Mouse (Mus musculus) CH12F3 (cell line): ENCODE measurements around the gene Gpc5.

Source experiments
- in situ Hi-C: fragments of 300-500 bp; cut with MboI; formaldehyde crosslinking; loops from 2 replicates; pipeline ENCODE4 v1.14.3; 2020; ENCODE audit warnings: low sequenced_read_pairs

The Gpc5 gene

DNA sequence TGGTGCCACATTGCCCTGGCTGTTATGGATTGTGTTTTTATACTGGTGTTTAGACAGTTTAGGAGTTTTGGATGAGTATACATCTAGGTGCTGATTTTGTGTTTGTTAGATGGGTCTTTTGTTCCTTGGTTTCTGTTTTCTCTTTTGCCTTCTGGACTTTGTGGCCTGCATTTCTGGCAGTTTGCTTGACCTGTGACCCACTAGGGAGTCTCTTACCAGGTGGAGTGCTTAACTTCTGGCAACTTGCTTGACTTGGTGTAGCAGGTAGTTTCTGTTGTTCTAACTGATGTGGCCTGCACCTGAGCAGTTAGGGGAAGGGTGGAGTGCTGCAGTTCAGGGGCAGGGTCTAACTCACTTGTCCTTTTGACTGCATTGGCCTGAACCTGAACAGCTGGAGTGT, 14.3 kb downstream of the Gpc5 start:
- in situ Hi-C loops = no loop called here

DNA sequence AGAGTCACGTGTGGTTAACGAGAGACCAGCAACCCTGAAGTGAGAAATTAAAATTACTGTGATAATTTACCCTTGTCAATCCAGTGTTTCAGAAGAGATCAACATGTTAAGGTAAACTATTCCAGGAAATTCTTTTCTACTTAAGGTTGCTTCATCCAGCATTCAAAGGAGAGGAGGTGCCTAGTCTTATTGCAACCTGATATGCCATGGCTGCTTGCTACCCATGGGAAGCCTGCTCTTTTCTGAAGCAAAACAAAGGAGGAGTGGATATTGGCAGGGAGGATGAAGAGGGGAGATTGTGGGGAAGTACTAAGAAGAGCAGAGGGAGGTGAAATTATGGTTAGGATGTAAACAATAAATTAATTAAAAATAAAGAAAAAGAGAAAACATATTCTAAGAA, 15.5 kb downstream of the Gpc5 start:
- in situ Hi-C loops = no loop called here

DNA sequence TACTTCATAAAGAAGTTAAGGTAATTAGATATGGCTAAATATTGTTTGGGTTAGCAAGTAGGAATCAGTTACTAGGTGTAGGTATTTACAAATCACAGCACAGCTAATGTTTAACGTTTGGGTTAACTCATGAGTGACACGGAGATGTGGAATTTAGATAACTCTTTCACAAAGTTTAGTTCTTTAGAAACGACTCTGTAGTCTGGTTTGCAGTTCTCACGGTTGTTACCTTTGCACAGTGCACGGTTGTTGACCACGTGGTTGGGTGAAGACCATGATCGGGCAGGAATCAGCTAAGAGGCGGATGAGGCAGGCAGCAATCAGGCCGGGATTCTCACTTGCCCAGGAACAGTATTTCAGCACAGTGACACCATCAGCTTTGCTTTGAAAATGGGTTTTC, 26.6 kb downstream of the Gpc5 start:
- in situ Hi-C loops = no loop called here

DNA sequence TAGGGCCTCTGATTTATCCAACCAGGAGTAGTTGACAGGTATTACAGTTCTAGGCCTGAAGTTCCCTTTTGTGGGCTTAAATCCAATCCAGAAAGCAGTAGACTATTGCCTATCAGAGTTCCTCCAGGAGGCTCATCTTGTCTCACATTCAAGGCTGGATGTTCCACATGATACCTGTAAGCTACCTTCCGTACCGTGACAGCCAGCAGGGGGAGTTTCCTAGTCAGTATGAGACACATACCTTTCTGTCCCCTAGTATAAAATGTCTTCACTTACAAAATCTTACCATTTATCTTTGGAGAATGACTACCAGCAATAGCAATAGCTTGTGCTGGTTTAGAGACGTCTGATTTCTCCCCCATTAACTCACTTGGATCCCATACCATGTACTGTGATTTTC, 56.8 kb downstream of the Gpc5 start:
- in situ Hi-C loops = no loop called here

DNA sequence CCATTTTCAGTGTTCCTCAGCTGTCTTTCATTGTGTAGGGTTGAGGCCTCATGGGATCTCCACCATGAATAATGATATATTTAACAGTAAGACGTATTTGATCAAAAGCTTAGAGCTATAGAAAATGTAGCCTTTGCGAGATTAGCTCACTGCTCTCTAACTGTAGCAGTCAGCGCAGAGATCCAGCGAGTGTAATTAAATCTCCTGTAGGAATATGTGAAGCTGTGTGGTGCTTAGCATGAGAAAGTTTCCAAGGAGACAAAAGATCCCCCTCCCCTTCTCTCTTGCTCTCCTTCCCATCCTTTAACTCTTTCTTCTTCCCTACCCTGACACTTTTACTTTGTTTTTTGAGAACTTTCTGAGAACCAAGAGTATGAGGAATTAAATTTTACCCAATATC, 64.6 kb downstream of the Gpc5 start:
- in situ Hi-C loops = no loop called here

DNA sequence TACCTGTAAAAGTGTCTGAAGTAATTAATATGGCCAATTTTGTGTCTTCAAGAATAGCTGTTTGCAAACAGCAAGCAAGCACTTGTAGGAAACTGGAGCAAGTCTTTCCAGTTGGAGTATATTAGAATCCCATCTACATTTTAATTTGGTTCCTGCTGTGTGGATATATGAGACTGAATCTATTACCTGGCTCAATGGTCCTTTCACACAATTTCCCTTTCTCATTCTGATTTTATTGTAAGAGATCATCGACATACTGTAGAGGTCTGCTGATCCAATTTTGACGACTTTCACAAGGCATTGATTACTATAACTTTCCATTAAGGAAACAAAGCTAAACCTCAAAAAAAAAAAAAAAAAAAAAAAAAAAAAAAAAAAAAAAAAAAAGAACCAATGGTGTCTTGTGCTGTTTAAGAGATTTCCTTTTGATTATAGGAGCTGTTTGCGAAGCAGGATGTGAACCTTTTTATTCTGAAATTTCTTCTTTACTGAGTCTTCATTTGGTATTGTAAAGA, 85.4 kb downstream of the Gpc5 start:
- in situ Hi-C loops = no loop called here

- in situ Hi-C loops = no loop called here
Observed at GRCm38 (mm10) chr14:115179925-115180324, 87.9 kb downstream of the Gpc5 start.

DNA sequence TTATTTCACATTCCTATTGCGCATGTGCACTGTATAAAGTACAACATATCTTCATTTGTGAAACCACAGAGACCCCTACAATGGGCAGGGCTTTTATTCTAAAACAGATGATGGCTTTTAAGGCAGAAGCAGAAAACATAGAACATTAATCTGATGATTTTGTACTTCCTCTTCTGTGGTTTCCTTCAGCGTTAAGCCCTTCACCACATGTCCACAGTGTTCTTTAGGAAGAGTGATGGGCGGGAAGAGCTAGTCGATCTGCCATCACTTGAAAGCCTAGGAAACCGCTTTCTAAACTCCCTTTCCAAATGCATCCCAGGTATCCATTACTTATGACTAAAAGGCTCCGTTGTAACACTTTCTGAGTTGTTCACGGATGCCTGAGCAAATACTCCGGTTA, 96.2 kb downstream of the Gpc5 start:
- in situ Hi-C loops = no loop called here

- in situ Hi-C loops = no loop called here
Observed at GRCm38 (mm10) chr14:115228075-115228474, 136.1 kb downstream of the Gpc5 start.

DNA sequence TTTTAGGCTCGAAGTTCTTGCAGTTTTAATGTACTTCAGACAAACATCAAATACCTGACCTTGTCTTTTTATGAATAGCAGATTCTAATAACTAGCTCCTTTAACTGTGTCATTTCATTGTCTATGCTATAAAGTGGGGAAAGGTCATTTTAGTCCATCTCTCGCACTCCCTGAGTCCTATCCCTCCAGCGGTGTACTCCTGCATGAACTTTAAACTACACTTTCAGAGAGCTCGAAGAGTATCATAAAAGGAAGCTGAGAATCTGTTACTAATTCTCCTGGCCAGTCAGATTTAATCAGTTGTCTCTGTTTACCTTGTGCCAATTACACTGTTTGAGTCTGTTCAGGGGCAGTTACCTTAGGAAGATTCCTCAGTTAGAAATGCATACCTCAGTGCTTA, 144.4 kb downstream of the Gpc5 start:
- in situ Hi-C loops = no loop called here

GRCm38 (mm10) chr14:115240621-115241373, 148.8 kb downstream of the Gpc5 start:
- in situ Hi-C loops = no loop called here

- in situ Hi-C loops = no loop called here
Observed at GRCm38 (mm10) chr14:115250537-115250936, 158.5 kb downstream of the Gpc5 start.

DNA sequence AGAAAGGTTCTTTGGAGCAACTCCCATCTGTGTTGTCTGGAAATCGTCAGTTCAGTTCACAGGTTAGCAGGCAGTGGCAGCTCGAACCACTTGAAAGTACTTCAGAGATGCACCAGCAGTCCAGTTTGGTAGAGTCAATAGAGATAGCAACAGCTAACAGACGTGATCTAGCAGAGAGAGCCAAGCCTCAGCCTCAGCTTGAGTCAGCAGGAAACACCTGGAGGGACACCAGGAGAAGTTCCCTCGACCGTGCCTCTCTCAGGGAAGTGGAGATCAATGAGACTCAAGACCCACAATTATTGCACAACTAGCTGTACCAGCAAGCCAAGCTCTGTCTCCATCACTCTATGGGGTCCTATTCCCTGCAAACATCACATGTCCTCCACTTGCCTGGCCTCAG, 159.8 kb downstream of the Gpc5 start:
- in situ Hi-C loops = no loop called here

DNA sequence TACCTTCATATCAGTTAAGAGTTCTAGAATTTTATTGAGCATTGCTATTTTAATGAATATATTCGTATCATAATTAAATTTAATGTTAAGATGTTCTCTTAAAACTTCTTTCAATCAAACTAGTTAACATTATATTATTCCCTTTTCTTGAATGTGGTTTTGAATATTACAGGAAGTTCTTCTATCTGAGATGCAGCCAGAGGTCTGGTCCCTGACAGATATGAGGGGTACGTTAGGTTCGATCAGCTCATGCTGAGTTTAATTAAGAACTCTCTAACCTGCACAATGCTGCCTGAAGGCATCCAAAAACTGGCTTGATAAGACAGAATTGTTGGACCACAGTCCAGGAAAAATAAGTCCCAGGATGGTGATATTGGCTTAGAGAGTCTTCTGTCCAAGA, 161.1 kb downstream of the Gpc5 start:
- in situ Hi-C loops = no loop called here

GRCm38 (mm10) chr14:115253685-115254084, 161.7 kb downstream of the Gpc5 start:
- in situ Hi-C loops = no loop called here

DNA sequence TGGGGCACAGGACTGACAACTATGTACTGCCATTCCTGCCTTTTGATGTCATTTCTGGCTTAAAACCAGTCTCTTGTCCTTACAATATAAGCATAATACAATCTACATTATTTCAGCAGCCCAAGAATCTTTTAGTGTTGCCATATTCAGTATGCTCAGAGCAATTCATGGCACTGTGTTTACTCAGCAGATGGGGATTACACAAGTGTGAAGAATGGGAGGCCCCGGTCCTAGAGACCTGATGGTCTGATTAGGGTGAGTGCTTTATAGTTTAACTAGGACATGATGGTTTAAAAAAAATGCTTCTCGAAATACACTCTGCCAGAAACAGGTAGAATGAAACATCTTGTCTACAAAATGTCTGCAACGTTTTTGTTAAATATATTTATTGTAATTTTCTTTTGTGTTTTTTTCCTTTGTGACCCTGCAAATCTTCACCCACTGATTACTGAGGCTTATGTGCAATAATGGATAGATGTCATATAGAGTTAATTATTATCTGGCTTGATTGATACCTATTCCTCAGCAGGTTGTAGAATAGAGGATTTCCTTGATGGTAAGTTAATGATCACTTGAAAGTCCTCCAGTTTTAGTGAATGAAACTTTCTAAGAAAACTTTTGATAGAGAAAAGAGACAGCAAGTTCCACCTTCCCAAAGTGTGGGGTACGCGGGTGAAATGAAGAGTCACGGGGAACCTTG, 177.8 kb downstream of the Gpc5 start:
- in situ Hi-C loops = no loop called here

- in situ Hi-C loops = no loop called here
Observed at GRCm38 (mm10) chr14:115270445-115270844, 178.4 kb downstream of the Gpc5 start.

- in situ Hi-C loops = no loop called here
Observed at GRCm38 (mm10) chr14:115282782-115283181, 190.8 kb downstream of the Gpc5 start.

DNA sequence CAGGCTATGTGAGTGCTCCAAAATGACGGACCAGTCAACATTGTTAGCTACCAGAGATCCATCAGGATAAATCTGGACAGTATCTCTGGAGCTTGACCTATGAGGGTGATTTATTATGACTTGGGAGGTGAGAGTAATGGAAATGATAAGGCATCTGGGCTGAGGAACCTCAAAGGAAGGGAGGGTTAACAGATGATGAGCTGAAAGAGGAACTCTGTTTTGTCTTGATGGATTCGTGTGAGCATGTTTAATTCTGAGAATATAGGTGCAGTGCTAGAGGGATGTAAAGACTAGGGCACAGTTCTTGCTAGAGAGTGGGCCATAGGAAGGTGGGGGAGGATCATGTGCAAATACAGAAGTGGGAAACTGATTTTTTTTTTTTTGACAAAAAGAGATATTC, 232.2 kb downstream of the Gpc5 start:
- in situ Hi-C loops = no loop called here

DNA sequence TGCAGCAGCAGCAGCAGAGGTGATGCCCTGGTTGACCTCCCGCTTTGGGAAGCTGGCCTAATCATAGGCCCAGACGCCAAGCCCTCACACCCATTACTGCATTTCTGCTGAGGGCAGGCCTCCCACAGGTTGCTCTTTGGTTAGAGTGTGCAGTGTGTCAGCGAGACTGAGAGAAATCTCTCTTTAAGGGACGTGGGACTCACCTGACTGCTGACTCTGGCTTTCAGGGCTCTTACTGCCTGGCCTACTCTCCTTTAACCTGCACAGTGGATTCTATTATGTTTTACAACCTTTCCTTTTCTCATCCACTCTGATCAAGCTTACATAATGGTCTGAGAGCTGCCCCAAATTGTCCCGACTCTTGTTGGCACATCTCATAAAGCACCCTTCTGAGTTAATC, 234.4 kb downstream of the Gpc5 start:
- in situ Hi-C loops = no loop called here

- in situ Hi-C loops = no loop called here
Observed at GRCm38 (mm10) chr14:115339084-115339483, 247.1 kb downstream of the Gpc5 start.

GRCm38 (mm10) chr14:115342597-115342996, 250.6 kb downstream of the Gpc5 start:
- in situ Hi-C loops = no loop called here
